Mouse (Mus musculus): ENCODE measurements around the gene Vamp2.

The Vamp2 gene

GRCm38 (mm10) chr11:69135361-69135760 lies 47.1 kb downstream of the Vamp2 start:
- no peak for DNase-seq
